Comparison of ENCODE assay signal across 11 mouse cellular contexts in the genomic region with DNA sequence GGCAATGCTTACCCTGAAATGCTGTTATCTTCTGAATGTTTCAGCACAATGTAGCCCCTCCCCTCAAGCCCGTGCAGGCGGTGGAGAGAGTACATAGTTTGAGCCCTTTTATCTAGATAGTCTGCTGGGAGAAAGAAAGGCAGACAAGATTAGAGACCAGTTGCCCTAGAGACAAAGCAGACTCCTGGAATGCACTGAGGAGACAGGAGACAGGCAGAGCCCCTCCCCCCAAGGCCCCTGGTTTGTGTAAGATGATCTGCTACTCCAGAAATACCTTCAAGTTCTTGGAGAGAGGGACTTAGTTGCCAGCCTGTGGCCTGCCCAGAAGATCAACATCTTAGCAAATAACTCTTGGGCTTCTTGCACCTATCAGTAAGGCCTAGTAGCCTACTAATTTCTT.
DNase-seq lines count a peak whose midpoint lies in the region; ATAC-seq and TF ChIP-seq lines count a peak whose summit lies in the region.
"Had no signal": no experiment of that assay in that cellular context is flagged by ENCODE, and none has a peak within 500 bp of the region (broad histone marks: within the 10 kb centered on the region; RNA-seq: fewer than 3 reads in every experiment).

No protein-coding gene starts in this region.

- no peaks in the 10 kb centered on the region for H3K9me3 ChIP-seq in hindbrain, embryonic 11.5 days (ENCODE audit: control insufficient read depth, low read length)
- no peaks in the 10 kb centered on the region for H3K9me3 ChIP-seq in hindbrain, postnatal 0 days (ENCODE audit: low read length)
- H3K9me3 ChIP-seq in limb, embryonic 11.5 days (ENCODE audit: control insufficient read depth, low read length), result no peaks in the 10 kb centered on the region

- TF ChIP-seq CTCF in hindbrain, postnatal 0 days (IDR thresholded peaks at IDR 0.05; ENCODE audit: low read depth), result no peak

- H3K4me1 ChIP-seq in hindbrain, embryonic 11.5 days (replicated peaks; ENCODE audit: control insufficient read depth, insufficient read depth, low read length), result peaks cover 10% of the 10 kb centered on the region
- no peaks in the 10 kb centered on the region for H3K4me1 ChIP-seq in hindbrain, postnatal 0 days (ENCODE audit: insufficient read depth, low read length)
- H3K4me1 ChIP-seq in limb, embryonic 11.5 days (ENCODE audit: control insufficient read depth, insufficient read depth, low read length), result peaks cover 14% of the 10 kb centered on the region

- H3K36me3 ChIP-seq in hindbrain, embryonic 11.5 days (ENCODE audit: control insufficient read depth, insufficient read depth, low read length), result no peaks in the 10 kb centered on the region
- H3K36me3 ChIP-seq in hindbrain, postnatal 0 days (ENCODE audit: insufficient read depth, low read length), result no peaks in the 10 kb centered on the region
- H3K36me3 ChIP-seq in limb, embryonic 11.5 days (ENCODE audit: control insufficient read depth, insufficient read depth, low read length), result no peaks in the 10 kb centered on the region

- H3K27me3 ChIP-seq in hindbrain, embryonic 11.5 days (ENCODE audit: control insufficient read depth, insufficient read depth, low read length), result no peaks in the 10 kb centered on the region
- no peaks in the 10 kb centered on the region for H3K27me3 ChIP-seq in hindbrain, postnatal 0 days (ENCODE audit: insufficient read depth, low read length)
- H3K27me3 ChIP-seq in limb, embryonic 11.5 days (ENCODE audit: control insufficient read depth, insufficient read depth, low read length), result no peaks in the 10 kb centered on the region

- DNase-seq in hindbrain, embryonic 11.5 days (ENCODE audit: low spot score), result peak; percentile 54
- DNase-seq in hindbrain, postnatal 0 days (ENCODE audit: low spot score), result no peak
- peak; percentile 19 for DNase-seq in ovary, postnatal 36 days (ENCODE audit: low spot score)
- DNase-seq in ovary, postnatal 14 days (ENCODE audit: low spot score), result no peak
- peak; percentile 37 for DNase-seq in limb, embryonic 11.5 days (ENCODE audit: low spot score)
- DNase-seq in cerebellum, postnatal 4 days (ENCODE audit: low spot score in 2 of 2), result no peak
- no peak for DNase-seq in left cerebral cortex, postnatal 14 days (ENCODE audit: low spot score in 2 of 2)
- DNase-seq in adrenal gland, adult 8-10 months, result no peak
- DNase-seq: adrenal gland, postnatal 25 days; left cerebral cortex, postnatal 4 days; right cerebral cortex, postnatal 25 days had no signal

- H3K4me2 ChIP-seq in hindbrain, embryonic 11.5 days (replicated peaks; ENCODE audit: low read depth, low read length), result no peak overlapping the region
- no peak overlapping the region for H3K4me2 ChIP-seq in hindbrain, postnatal 0 days (ENCODE audit: low read depth, low read length)
- no peak overlapping the region for H3K4me2 ChIP-seq in limb, embryonic 11.5 days (ENCODE audit: low read depth, severe bottlenecking)

- peak overlapping the region; percentile 54 for H3K27ac ChIP-seq in hindbrain, embryonic 11.5 days (ENCODE audit: low read depth, low read length)
- H3K27ac ChIP-seq in hindbrain, postnatal 0 days, result no peak overlapping the region
- H3K27ac ChIP-seq in limb, embryonic 11.5 days (replicated peaks; ENCODE audit: low read depth, low read length), result 0 out of 2 replicates have a peak overlapping the region, but pooled peaks have one; percentile 10

- H3K4me3 ChIP-seq in hindbrain, embryonic 11.5 days (ENCODE audit: low read depth, low read length), result no peak overlapping the region
- H3K4me3 ChIP-seq in hindbrain, postnatal 0 days (ENCODE audit: low read length), result no peak overlapping the region
- H3K4me3 ChIP-seq in limb, embryonic 11.5 days (ENCODE audit: low read depth, low read length), result no peak overlapping the region

- ATAC-seq in hindbrain, embryonic 11.5 days (ENCODE audit: low FRiP score), result peak; percentile 11; the same call in 1 of the 2 replicates
- no peak for ATAC-seq in hindbrain, postnatal 0 days
- 0 out of 2 replicates have a peak, but pooled peaks have one; percentile 35 for ATAC-seq in limb, embryonic 11.5 days (ENCODE audit: insufficient number of reproducible peaks, low FRiP score, low TSS enrichment, low read depth)

- WGBS in hindbrain, embryonic 11.5 days, result 3% methylated on average over 2 of the region's 2 CpGs
- 12% methylated on average over 2 of the region's 2 CpGs for WGBS in hindbrain, postnatal 0 days
- WGBS in limb, embryonic 11.5 days, result 18% methylated on average over 2 of the region's 2 CpGs

- intact Hi-C loops in left cerebral cortex, postnatal 14 days (cut with DNase I), result no loop called here

- H3K9ac ChIP-seq in hindbrain, embryonic 11.5 days (ENCODE audit: low read depth, low read length), result no peak overlapping the region
- no peak overlapping the region for H3K9ac ChIP-seq in hindbrain, postnatal 0 days (replicated peaks; ENCODE audit: low read length)
- H3K9ac ChIP-seq in limb, embryonic 11.5 days (ENCODE audit: low read length), result no peak overlapping the region

Comparison
In these comparisons a context has a peak if more than half of its experiments do, and no peak if none do; other contexts are left out.
1. DNase-seq: peak in hindbrain, embryonic 11.5 days (single experiment), ovary, postnatal 36 days (single experiment) and limb, embryonic 11.5 days (single experiment); none in hindbrain, postnatal 0 days (single experiment), ovary, postnatal 14 days (single experiment), cerebellum, postnatal 4 days (0 of 2), left cerebral cortex, postnatal 14 days (0 of 2) and adrenal gland, adult 8-10 months (single experiment).